Mouse (Mus musculus) limb, embryonic 10.5 days (tissue): ENCODE results near the gene Kmt2e. TPM values are rescaled to one million over a fixed set of nuclear protein-coding genes. Genes with fewer than 3 reads are reported as not detected.

Experiments
- DNase-seq: peaks from one replicate; pipeline ENCODE4 v3.0.0-alpha.2; 2017; ENCODE audit warnings: low spot score
- H3K27ac ChIP-seq: fragments of 300-500 bp; sonication (generic); 2 replicates; pipeline ENCODE4 v1.5.1; 2016; ENCODE audit warnings: mild to moderate bottlenecking
- H3K27me3 ChIP-seq: fragments of 300-500 bp; sonication (generic); 2 replicates; pipeline ENCODE4 v1.6.1; 2016; ENCODE audit warnings: low read depth, mild to moderate bottlenecking; ENCODE audit not compliant: poor library complexity, severe bottlenecking
- H3K36me3 ChIP-seq: fragments of 300-500 bp; sonication (generic); 2 replicates; pipeline ENCODE4 v1.6.1; 2016; ENCODE audit warnings: mild to moderate bottlenecking, moderate library complexity
- H3K4me1 ChIP-seq: fragments of 300-500 bp; sonication (generic); 2 replicates; pipeline ENCODE4 v1.6.1; 2016
- H3K4me3 ChIP-seq: fragments of 300-500 bp; sonication (generic); 2 replicates; pipeline ENCODE4 v1.5.1; 2016; ENCODE audit warnings: mild to moderate bottlenecking, moderate library complexity
- H3K9me3 ChIP-seq: fragments of 300-500 bp; sonication (generic); replicated peaks from 2 replicates; pipeline ENCODE4 v1.6.1; 2016; ENCODE audit warnings: mild to moderate bottlenecking
- WGBS: fragments of 180-500 bp; shearing (Covaris S2); methylation state at CpG from one replicate; pipeline ENCODE4 v1.1.7; 2016; 5-methylcytosine and 5-hydroxymethylcytosine counted together
- polyA plus RNA-seq: library from polyadenylated mRNA; unstranded; fragments of >200 nt; fragmentation: Nextera tagmentation; extraction: Ambion mirVana; gene quantifications from 2 replicates; pipeline ENCODE4 v1.2.1, GENCODE M21; 2016

Gene Kmt2e
- polyA plus RNA-seq, 1 experiment from 2014 or later: 95.4 TPM

DNA sequence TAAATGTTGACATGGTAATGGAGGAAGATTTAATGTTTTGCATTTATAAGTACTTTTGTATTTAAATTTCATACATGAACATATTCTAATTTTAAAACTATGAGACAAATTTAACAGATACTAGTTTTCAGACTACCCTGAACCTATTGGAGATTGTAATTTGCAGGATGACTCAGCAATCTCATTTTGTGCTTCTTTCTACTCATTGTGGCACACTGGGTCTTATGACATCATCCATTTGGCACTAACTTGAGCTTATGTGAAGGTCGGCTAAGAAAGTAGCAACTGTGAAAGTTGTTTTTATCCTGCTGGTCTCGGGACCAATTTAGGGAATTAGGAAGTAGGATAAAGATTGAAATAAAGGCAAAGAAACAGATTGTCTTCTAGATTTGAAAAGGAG lies 27.4 kb downstream of the Kmt2e start:
- Histone ChIP-seq H3K4me3 (no peak overlapping the region), H3K36me3 (peaks cover 51% of the 10 kb centered on the region), H3K27ac (no peak overlapping the region), H3K27me3 (no peaks in the 10 kb centered on the region), H3K4me1 (no peaks in the 10 kb centered on the region; the same call in 1 of the 2 replicates), H3K9me3 (no peaks in the 10 kb centered on the region)
- WGBS: 83% methylated on average over 2 of the region's 2 CpGs
- DNase-seq: no peak

GRCm38 (mm10) chr5:23464247-23464646 lies 30.0 kb downstream of the Kmt2e start:
- peaks cover 67% of the 10 kb centered on the region for H3K36me3 ChIP-seq
- no peak overlapping the region for H3K27ac ChIP-seq
- no peaks in the 10 kb centered on the region for H3K4me1 ChIP-seq
- H3K9me3 ChIP-seq: no peaks in the 10 kb centered on the region
- DNase-seq: no peak
- WGBS: 94% methylated on average over 3 of the region's 3 CpGs
- no peak overlapping the region for H3K4me3 ChIP-seq
- H3K27me3 ChIP-seq: no peaks in the 10 kb centered on the region

- 93% methylated on average over 8 of the region's 8 CpGs for WGBS
- no peaks in the 10 kb centered on the region for H3K4me1 ChIP-seq
- H3K27ac ChIP-seq: no peak overlapping the region
- no peaks in the 10 kb centered on the region for H3K9me3 ChIP-seq
- H3K27me3 ChIP-seq: no peaks in the 10 kb centered on the region
- H3K36me3 ChIP-seq: peaks cover 71% of the 10 kb centered on the region
- DNase-seq: no peak
- H3K4me3 ChIP-seq: no peak overlapping the region
Measured at GRCm38 (mm10) chr5:23464743-23465142, 30.5 kb downstream of the Kmt2e start.

DNA sequence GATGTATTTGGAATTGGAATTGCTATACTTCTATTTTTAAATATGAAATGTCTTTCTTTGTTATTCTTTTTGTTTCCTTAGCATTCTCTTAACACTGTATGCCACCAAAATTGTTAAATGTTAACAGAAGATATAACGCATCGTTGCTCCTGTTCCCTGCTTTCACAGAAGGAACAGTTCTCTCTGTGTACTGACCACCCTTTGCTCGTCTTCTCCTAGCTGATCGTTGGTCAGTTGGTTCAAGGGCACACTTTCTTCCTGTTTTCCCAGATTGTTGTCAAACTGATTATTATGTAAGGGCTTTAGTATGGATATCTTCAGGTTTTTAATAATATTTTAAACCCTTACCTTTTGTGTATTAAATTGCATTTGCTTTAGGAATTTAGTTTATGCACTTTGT lies 32.3 kb downstream of the Kmt2e start:
- H3K27me3 ChIP-seq: no peaks in the 10 kb centered on the region
- H3K4me1 ChIP-seq: no peaks in the 10 kb centered on the region
- DNase-seq: no peak
- no peak overlapping the region for H3K27ac ChIP-seq
- H3K4me3 ChIP-seq: no peak overlapping the region
- peaks cover 80% of the 10 kb centered on the region for H3K36me3 ChIP-seq
- WGBS: 94% methylated on average over 4 of the region's 4 CpGs
- H3K9me3 ChIP-seq: no peaks in the 10 kb centered on the region

- Histone ChIP-seq H3K36me3 (peaks cover 85% of the 10 kb centered on the region), H3K27ac (no peak overlapping the region), H3K4me1 (no peaks in the 10 kb centered on the region), H3K27me3 (no peaks in the 10 kb centered on the region), H3K9me3 (no peaks in the 10 kb centered on the region), H3K4me3 (no peak overlapping the region)
- whole genome bisulfite sequencing: 75% methylated on average over 6 of the region's 6 CpGs
- DNase-seq: no peak
Measured at GRCm38 (mm10) chr5:23473098-23473873, 39.0 kb downstream of the Kmt2e start.

DNA sequence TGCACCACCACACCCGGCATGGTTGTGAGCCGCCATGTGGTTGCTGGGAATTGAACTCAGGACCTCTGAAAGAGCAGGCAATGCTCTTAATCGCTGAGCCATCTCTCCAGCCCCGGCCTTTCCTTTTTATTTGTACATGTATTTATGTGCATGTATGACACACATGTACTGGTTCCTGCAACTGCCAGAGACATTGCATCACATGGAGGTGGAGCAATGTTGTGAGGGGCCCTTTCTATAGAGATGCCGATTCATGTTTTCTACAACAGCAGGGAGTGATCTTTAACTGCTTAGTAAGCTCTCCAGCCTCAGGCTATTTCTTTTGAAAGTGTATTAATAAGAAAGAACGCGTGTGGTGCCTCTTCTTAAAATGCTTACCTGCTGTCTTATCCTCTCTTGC lies 49.6 kb downstream of the Kmt2e start:
- 96% methylated on average over 7 of the region's 7 CpGs for WGBS
- Histone ChIP-seq H3K9me3 (no peaks in the 10 kb centered on the region), H3K27me3 (no peaks in the 10 kb centered on the region), H3K4me3 (no peak overlapping the region), H3K36me3 (peaks cover 96% of the 10 kb centered on the region), H3K27ac (no peak overlapping the region), H3K4me1 (no peaks in the 10 kb centered on the region)
- no peak for DNase-seq

- no peak overlapping the region for H3K27ac ChIP-seq
- H3K4me3 ChIP-seq: no peak overlapping the region
- WGBS: 90% methylated on average over 4 of the region's 4 CpGs
- peaks cover 98% of the 10 kb centered on the region for H3K36me3 ChIP-seq
- no peaks in the 10 kb centered on the region for H3K27me3 ChIP-seq
- DNase-seq: no peak
- no peaks in the 10 kb centered on the region for H3K4me1 ChIP-seq
- H3K9me3 ChIP-seq: no peaks in the 10 kb centered on the region
Measured at GRCm38 (mm10) chr5:23489231-23489630, 55.0 kb downstream of the Kmt2e start.

DNA sequence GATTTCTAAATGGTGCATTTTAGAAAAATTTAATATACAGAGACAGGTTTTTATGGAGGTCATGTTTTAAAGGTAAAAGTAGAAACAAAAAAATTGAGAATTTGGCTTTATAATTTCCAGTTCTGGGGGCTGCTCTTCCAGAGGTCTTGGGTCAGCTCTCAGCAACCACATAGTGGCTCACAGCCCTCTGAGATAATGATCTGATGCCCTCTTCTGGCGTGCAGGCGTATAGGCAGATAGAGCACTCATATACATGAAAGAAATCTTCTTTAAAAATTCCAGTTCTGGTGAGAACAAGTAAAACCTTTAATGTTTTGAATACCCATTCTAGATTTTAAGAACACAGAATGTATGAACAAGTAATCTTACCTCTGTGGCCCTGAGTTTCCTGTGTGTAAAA lies 56.6 kb downstream of the Kmt2e start:
- WGBS: 58% methylated on average over 2 of the region's 2 CpGs
- peaks cover 96% of the 10 kb centered on the region for H3K36me3 ChIP-seq
- H3K4me3 ChIP-seq: no peak overlapping the region
- no peak for DNase-seq
- no peaks in the 10 kb centered on the region for H3K9me3 ChIP-seq
- H3K27me3 ChIP-seq: no peaks in the 10 kb centered on the region
- no peak overlapping the region for H3K27ac ChIP-seq
- no peaks in the 10 kb centered on the region for H3K4me1 ChIP-seq

GRCm38 (mm10) chr5:23496396-23496795 lies 62.2 kb downstream of the Kmt2e start:
- Histone ChIP-seq H3K27ac (no peak overlapping the region), H3K9me3 (no peaks in the 10 kb centered on the region), H3K36me3 (peaks cover 97% of the 10 kb centered on the region), H3K27me3 (no peaks in the 10 kb centered on the region), H3K4me1 (peaks cover 1% of the 10 kb centered on the region), H3K4me3 (no peak overlapping the region)
- WGBS: 93% methylated on average over 3 of the region's 3 CpGs
- no peak for DNase-seq

DNA sequence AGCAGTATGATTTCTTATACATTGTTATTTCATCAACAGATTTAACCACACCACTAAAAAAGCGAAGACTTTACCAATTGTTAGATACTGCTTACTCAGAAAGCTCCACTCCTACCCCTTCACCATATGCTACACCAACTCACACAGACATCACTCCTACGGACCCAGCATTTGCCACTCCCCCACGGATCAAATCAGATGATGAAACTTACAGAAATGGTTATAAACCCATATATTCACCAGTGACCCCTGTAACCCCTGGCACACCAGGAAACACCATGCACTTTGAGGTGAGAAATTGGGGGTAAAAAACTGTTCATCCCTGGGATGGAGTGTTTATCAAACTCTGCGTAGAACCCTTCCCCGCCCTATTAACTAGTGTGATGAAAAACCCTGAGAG lies 62.7 kb downstream of the Kmt2e start:
- H3K27me3 ChIP-seq: no peaks in the 10 kb centered on the region
- no peaks in the 10 kb centered on the region for H3K9me3 ChIP-seq
- WGBS: 94% methylated on average over 5 of the region's 5 CpGs
- H3K4me3 ChIP-seq: no peak overlapping the region
- peaks cover 97% of the 10 kb centered on the region for H3K36me3 ChIP-seq
- no peak overlapping the region for H3K27ac ChIP-seq
- H3K4me1 ChIP-seq: peaks cover 7% of the 10 kb centered on the region
- no peak for DNase-seq

DNA sequence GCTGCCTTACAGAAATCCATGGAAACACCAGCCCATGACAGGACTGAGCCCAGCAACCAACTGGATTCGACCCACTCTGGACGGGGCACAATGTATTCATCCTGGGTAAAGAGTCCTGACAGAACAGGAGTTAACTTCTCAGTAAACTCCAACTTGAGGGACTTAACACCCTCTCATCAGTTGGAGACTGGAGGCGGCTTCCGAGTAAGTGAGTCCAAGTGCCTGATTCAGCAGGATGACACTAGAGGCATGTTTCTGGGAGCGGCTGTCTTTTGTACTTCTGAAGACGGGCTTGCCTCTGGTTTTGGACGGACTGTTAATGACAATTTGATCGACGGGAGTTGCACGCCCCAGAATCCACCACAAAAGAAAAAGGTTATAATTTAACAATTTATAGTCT lies 63.7 kb downstream of the Kmt2e start:
- Histone ChIP-seq H3K9me3 (no peaks in the 10 kb centered on the region), H3K27ac (no peak overlapping the region), H3K36me3 (peaks cover 97% of the 10 kb centered on the region), H3K4me1 (peaks cover 16% of the 10 kb centered on the region), H3K4me3 (no peak overlapping the region), H3K27me3 (no peaks in the 10 kb centered on the region)
- DNase-seq: no peak
- WGBS: 92% methylated on average over 10 of the region's 10 CpGs

DNA sequence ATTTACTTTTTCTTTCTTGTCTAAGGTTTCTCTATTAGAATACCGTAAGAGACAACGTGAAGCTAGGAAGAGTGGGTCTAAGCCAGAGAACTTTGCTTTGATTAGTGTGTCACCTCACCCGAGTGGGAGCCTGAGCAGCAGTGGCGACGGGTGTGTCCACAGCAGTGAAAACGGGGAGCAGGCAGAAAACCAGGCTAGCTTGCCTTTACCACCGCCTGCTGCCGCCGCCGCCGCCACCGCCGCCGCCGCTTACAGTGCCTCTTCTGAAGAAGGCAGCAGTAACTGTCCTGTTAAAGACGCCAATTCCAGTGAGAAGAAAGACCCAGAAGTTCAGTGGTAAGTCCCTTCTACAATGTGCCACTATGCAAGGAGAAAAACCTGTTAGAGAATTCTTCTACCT lies 65.0 kb downstream of the Kmt2e start:
- H3K27ac ChIP-seq: no peak overlapping the region
- H3K9me3 ChIP-seq: no peaks in the 10 kb centered on the region
- 93% methylated on average over 16 of the region's 16 CpGs for WGBS
- no peaks in the 10 kb centered on the region for H3K27me3 ChIP-seq
- peaks cover 97% of the 10 kb centered on the region for H3K36me3 ChIP-seq
- H3K4me1 ChIP-seq: peaks cover 16% of the 10 kb centered on the region
- no peak for DNase-seq
- H3K4me3 ChIP-seq: no peak overlapping the region

GRCm38 (mm10) chr5:23500715-23501114 lies 66.5 kb downstream of the Kmt2e start:
- H3K9me3 ChIP-seq: no peaks in the 10 kb centered on the region
- H3K4me3 ChIP-seq: no peak overlapping the region
- H3K4me1 ChIP-seq: peaks cover 16% of the 10 kb centered on the region
- peaks cover 99% of the 10 kb centered on the region for H3K36me3 ChIP-seq
- DNase-seq: no peak
- no peaks in the 10 kb centered on the region for H3K27me3 ChIP-seq
- 96% methylated on average over 6 of the region's 6 CpGs for WGBS
- H3K27ac ChIP-seq: no peak overlapping the region
